Mouse (Mus musculus): ENCODE measurements at regions not wholly inside any gene's neighbourhood (a gene's known extent, or its start where the extent isn't known, plus 50 kb on each side); places are given as distances from the start of the nearest gene placed in this dataset.
A peak's percentile ranks its signal among the peaks of the same experiment; 100 is the strongest.

DNA sequence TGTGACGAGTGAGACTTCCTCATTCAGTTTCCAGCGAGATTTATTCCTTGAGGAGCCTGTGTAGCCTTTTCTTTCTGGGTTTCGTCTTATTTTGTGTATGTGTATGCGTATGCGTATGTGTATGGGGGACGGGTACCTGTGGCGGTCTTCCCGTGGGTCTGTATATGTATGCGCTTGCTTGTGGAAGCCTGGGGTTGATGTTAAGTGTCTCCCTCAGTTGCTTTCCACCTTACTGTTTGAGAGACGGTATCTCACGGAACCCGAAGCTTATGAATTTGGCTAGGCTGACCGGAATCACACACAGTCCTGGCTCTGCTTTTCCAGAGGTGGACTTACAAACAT, 87.1 kb downstream of the Ankrd50 start:
- Histone ChIP-seq H3K4me3 (ENCODE audit: low read depth, low read length) (no peak overlapping the region), H3K9ac (no peak overlapping the region), H3K27ac (ENCODE audit: low read depth) (no peak overlapping the region), H3K36me3 (ENCODE audit: insufficient read depth) (no peaks in the 10 kb centered on the region), H3K4me1 (ENCODE audit: insufficient read depth) (peaks cover 7% of the 10 kb centered on the region; the same call in 1 of the 2 replicates), H3K27me3 (ENCODE audit: insufficient read depth, low read length) (0 out of 2 replicates have a peak, but pooled peaks cover 6% of the 10 kb centered on the region), H3K9me3 (ENCODE audit: low read depth, low read length) (no peaks in the 10 kb centered on the region), H3K4me2 (no peak overlapping the region)
- ATAC-seq (ENCODE audit: insufficient read depth), result no peak
- no peak for DNase-seq
- WGBS, result 67% methylated on average over 13 of the region's 13 CpGs
- TF ChIP-seq CTCF (IDR thresholded peaks at IDR 0.05; ENCODE audit: low read depth), result no peak

DNA sequence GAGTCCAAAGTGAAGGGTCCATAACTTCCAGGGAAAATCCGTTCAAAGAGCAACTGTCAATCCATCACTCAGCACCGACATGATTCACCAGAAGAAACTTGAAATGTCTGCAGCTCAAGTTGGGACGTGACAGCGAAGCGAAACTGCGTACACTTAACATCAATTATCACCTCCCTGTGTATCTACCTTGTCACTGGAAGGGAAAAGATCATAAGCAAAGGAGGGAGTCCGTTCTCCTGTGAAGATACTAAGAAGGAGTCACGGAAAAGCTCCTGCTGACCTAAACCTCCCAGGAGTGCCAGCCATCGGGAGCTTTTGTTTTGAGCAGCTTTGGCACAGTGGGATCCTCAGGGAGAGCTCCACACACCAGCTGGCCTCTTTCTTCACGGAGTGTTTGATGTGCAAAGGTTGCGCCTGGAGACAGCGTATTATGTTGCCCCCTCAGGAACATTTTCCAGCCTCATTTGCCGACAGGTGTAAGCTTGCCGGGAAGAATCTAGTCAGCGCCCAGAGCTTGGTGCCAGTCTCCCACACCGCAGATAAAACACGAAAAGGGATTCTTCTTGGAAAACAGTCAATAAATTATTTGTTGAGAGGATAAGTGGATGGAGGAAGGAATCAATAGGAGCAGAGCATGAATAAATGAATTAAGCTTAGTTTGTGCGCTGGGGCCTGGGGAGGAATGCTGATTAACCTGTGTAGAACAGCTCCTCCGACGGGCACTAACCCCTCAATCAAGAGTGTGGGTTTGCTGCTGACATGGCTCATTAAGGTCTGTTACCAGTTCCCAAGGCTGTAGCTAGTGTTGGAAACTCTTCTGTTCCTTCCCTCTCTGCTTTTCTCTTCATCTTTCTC, 87.7 kb downstream of the Ankrd50 start:
- 7% methylated on average over 20 of the region's 20 CpGs for WGBS
- Histone ChIP-seq H3K9ac (no peak overlapping the region), H3K4me3 (ENCODE audit: low read depth, low read length) (0 out of 2 replicates have a peak overlapping the region, but pooled peaks have one; percentile 0), H3K4me1 (ENCODE audit: insufficient read depth) (peaks cover 7% of the 10 kb centered on the region; the same call in 1 of the 2 replicates), H3K27ac (ENCODE audit: low read depth) (no peak overlapping the region), H3K9me3 (ENCODE audit: low read depth, low read length) (no peaks in the 10 kb centered on the region), H3K36me3 (ENCODE audit: insufficient read depth) (no peaks in the 10 kb centered on the region), H3K27me3 (ENCODE audit: insufficient read depth, low read length) (0 out of 2 replicates have a peak, but pooled peaks cover 6% of the 10 kb centered on the region), H3K4me2 (peak overlapping the region; percentile 51)
- no peak for DNase-seq
- no peak for ATAC-seq (ENCODE audit: insufficient read depth)
- TF ChIP-seq CTCF (IDR thresholded peaks at IDR 0.05; ENCODE audit: low read depth), result no peak

DNA sequence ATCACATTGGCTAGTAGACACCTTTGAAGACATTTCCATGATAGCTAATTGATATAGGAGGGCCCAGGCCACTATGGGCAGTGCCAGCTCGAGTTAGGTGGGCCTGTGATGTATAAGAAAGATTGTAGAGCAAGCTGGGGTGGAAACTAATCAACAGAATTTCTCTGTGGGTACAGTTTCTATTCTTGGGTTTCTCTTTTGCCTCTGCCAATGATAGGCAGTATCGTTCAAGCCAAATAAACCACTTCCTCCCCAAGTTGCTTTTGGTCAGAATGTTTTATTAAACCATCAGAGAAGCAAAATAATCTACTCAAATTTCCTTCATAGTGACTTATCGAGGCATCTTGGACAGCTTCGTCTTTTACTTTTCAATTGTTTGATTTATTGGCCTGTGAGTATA, 90.3 kb downstream of the Ankrd50 start:
- TF ChIP-seq CTCF (IDR thresholded peaks at IDR 0.05; ENCODE audit: low read depth), result no peak
- Histone ChIP-seq H3K4me3 (ENCODE audit: low read depth, low read length) (no peak overlapping the region), H3K4me1 (ENCODE audit: insufficient read depth) (peaks cover 7% of the 10 kb centered on the region; the same call in 1 of the 2 replicates), H3K27me3 (ENCODE audit: insufficient read depth, low read length) (0 out of 2 replicates have a peak, but pooled peaks cover 6% of the 10 kb centered on the region), H3K27ac (ENCODE audit: low read depth) (no peak overlapping the region), H3K9me3 (ENCODE audit: low read depth, low read length) (no peaks in the 10 kb centered on the region), H3K4me2 (no peak overlapping the region), H3K36me3 (ENCODE audit: insufficient read depth) (no peaks in the 10 kb centered on the region), H3K9ac (no peak overlapping the region)
- 70% methylated on average over 4 of the region's 4 CpGs for WGBS
- ATAC-seq (ENCODE audit: insufficient read depth) (no peak), DNase-seq (no peak)

DNA sequence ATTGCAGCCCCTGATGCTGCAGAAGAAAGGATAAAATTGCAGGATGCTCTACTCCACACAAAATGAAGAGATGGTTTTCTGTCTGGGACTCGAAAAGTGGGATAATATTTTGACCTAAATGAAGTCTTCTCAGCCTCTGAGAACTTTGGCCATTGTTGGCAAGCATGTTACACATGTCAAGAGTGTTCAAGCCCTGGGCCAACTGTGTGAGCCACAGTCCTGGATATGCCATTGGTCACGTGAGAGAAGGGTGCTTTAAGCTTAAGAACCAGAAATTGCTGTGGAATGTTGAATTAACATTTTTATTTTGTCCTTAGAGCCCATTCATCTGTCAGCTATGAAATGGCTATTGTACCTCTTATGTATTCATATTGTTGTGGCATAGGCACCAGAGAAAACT, 95.0 kb downstream of the Ankrd50 start:
- 69% methylated on average over 2 of the region's 2 CpGs for WGBS
- H3K27me3 ChIP-seq (ENCODE audit: insufficient read depth, low read length), result no peaks in the 10 kb centered on the region
- H3K9me3 ChIP-seq (ENCODE audit: low read depth, low read length), result no peaks in the 10 kb centered on the region
- H3K4me3 ChIP-seq (ENCODE audit: low read depth, low read length), result no peak overlapping the region
- no peak overlapping the region for H3K4me2 ChIP-seq
- H3K4me1 ChIP-seq (ENCODE audit: insufficient read depth), result no peaks in the 10 kb centered on the region
- DNase-seq (no peak), ATAC-seq (ENCODE audit: insufficient read depth) (no peak)
- no peak overlapping the region for H3K27ac ChIP-seq (ENCODE audit: low read depth)
- H3K9ac ChIP-seq, result no peak overlapping the region
- H3K36me3 ChIP-seq (ENCODE audit: insufficient read depth), result no peaks in the 10 kb centered on the region
- TF ChIP-seq CTCF (IDR thresholded peaks at IDR 0.05; ENCODE audit: low read depth), result no peak

DNA sequence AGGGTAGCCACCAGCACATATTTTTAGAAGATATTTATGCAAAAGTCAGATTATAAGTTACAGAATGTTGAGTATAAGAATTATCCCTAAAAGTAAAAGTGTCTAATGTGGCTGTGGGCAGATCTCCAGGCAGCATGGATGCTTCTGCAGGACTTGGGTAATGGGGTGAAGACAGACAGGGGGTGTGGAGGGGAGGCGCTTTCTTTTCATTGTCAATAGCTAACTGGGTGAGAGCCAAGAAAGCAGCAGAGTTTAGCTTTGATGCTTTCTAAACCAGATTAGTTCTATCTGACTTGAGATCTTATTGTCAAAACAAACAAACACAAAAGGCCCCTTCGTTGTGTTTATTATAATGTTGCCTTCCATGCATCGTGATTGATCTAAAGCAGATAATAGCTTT, 95.7 kb downstream of the Ankrd50 start:
- DNase-seq (peak; percentile 82), ATAC-seq (ENCODE audit: insufficient read depth) (peak; percentile 78)
- Histone ChIP-seq H3K27me3 (ENCODE audit: insufficient read depth, low read length) (no peaks in the 10 kb centered on the region), H3K4me1 (ENCODE audit: insufficient read depth) (no peaks in the 10 kb centered on the region), H3K4me3 (ENCODE audit: low read depth, low read length) (no peak overlapping the region), H3K9ac (no peak overlapping the region), H3K36me3 (ENCODE audit: insufficient read depth) (no peaks in the 10 kb centered on the region), H3K9me3 (ENCODE audit: low read depth, low read length) (no peaks in the 10 kb centered on the region), H3K27ac (ENCODE audit: low read depth) (no peak overlapping the region), H3K4me2 (no peak overlapping the region)
- no peak for TF ChIP-seq CTCF (IDR thresholded peaks at IDR 0.05; ENCODE audit: low read depth)
- WGBS, result 21% methylated on average over 3 of the region's 3 CpGs

DNA sequence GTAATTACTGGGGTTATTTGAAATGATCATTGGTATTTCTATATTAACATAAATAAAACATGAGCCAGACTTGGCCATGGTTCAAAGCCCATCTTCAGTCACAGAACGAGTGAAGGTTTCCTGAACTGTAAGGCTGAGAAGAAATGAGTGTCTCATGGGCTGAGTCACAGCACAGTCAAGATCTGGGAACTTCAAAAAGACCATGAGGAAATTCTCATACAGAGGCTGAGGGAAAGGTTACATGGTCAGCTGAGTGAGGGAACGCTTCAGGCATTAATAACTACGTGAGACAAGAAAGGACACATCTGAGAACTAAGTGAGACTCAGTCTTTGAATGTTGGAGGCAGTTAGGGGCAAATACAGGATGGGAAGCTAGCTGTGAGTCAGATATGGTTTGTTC, 101.9 kb downstream of the Ankrd50 start:
- Histone ChIP-seq H3K36me3 (ENCODE audit: insufficient read depth) (no peaks in the 10 kb centered on the region), H3K27me3 (ENCODE audit: insufficient read depth, low read length) (no peaks in the 10 kb centered on the region), H3K4me2 (no peak overlapping the region), H3K27ac (ENCODE audit: low read depth) (no peak overlapping the region), H3K4me1 (ENCODE audit: insufficient read depth) (peaks cover 10% of the 10 kb centered on the region; the same call in 1 of the 2 replicates), H3K9me3 (ENCODE audit: low read depth, low read length) (no peaks in the 10 kb centered on the region), H3K4me3 (ENCODE audit: low read depth, low read length) (no peak overlapping the region), H3K9ac (no peak overlapping the region)
- no peak for TF ChIP-seq CTCF (IDR thresholded peaks at IDR 0.05; ENCODE audit: low read depth)
- DNase-seq (peak; percentile 62), ATAC-seq (ENCODE audit: insufficient read depth) (peak; percentile 70; the same call in 1 of the 2 replicates)
- 35% methylated on average over 3 of the region's 3 CpGs for WGBS

DNA sequence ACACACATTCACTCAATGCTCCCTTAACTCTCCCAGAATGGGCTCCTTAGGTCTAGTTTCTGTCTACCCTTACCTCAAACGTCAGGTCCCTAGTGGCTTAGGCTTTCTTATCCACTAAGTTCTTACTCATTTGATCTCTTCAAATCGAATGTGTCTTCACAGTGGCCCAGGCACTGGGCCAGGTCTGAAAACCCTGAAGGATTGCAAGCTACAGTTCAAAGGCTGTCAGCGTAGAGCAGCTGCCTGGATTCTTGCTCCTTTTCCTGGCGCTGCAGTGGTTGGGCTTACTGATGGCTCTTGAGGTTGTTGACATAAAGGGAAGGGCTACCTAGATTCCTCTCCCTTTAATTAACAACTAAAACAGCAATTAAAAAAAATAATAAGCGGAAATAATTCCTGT, 103.0 kb downstream of the Ankrd50 start:
- H3K9me3 ChIP-seq (ENCODE audit: low read depth, low read length), result no peaks in the 10 kb centered on the region
- WGBS, result 27% methylated on average over 5 of the region's 5 CpGs
- DNase-seq (peak; percentile 74), ATAC-seq (ENCODE audit: insufficient read depth) (peak; percentile 44; the same call in 1 of the 2 replicates)
- H3K27ac ChIP-seq (ENCODE audit: low read depth), result 0 out of 2 replicates have a peak overlapping the region, but pooled peaks have one; percentile 13
- H3K4me3 ChIP-seq (ENCODE audit: low read depth, low read length), result no peak overlapping the region
- no peak overlapping the region for H3K9ac ChIP-seq
- H3K36me3 ChIP-seq (ENCODE audit: insufficient read depth), result no peaks in the 10 kb centered on the region
- peaks cover 10% of the 10 kb centered on the region; the same call in 1 of the 2 replicates for H3K4me1 ChIP-seq (ENCODE audit: insufficient read depth)
- H3K27me3 ChIP-seq (ENCODE audit: insufficient read depth, low read length), result no peaks in the 10 kb centered on the region
- H3K4me2 ChIP-seq, result no peak overlapping the region
- TF ChIP-seq CTCF (IDR thresholded peaks at IDR 0.05; ENCODE audit: low read depth), result no peak
